Mouse (Mus musculus): Measurements from ENCODE around the gene Usp29.

DNA sequence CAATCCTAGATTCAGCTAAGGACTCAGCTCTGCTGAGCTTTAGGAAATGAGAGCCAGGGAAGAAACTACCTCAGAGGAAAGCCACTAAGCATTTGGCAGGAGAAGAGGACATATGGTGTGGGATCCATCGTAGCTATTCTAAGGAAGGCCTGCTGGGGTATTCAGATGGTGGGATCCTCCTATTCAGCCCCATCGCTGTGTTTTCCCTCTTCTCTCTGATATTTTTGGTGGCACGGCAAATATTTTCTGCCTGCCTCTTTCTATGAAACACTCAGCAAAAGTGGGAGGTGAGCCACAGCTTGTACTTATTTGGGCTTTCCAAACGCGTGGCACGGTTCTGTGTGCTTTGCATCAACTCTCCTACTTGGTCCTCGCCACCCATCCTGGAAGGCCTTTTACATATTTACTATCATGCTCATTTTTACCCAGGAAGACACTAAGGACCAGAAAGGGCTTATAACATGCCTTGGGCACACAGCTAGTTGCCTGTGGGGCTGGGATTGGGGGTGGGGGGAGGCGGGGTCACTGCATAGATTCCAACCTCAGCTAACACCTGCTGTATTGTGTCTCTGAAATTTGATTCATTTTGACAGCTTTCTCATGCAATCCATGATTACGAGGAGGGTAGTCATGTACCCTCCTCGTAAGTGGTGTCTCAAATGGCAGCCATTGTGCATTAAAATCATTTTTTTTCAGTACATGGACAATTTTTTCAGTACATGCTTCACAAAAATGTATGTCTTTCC lies 46.1 kb downstream of the Usp29 start:
- TF ChIP-seq CTCF (IDR thresholded peaks at IDR 0.05; ENCODE audit: borderline replicate concordance, insufficient read depth, low read depth, low read length) (no peak), POLR2A (IDR thresholded peaks at IDR 0.05; ENCODE audit: borderline replicate concordance, insufficient read depth, low read length) (no peak)

Measured in cerebellum, adult 2 months (tissue).